Mouse (Mus musculus): ENCODE measurements around the gene Olfr71. TPM values are rescaled to one million over a fixed set of nuclear protein-coding genes. Genes with fewer than 3 reads are reported as not detected.

Olfr71 gene
- total RNA-seq (2023), result not detected

GRCm38 (mm10) chr4:43709869-43710268 is at the start of gene Olfr71:
Gene Olfr71, minus strand, starts transcription at chr4:43710255.

GRCm38 (mm10) chr4:43729794-43730550 is 19.9 kb upstream of the Olfr71 start, which contains the start of gene Spaar:
Gene Spaar, plus strand, starts transcription at chr4:43730034.

GRCm38 (mm10) chr4:43726995-43727394 is 16.9 kb upstream of the Olfr71 start, which contains the start of gene Hrct1:
Gene Hrct1, plus strand, starts transcription at chr4:43727188.

GRCm38 (mm10) chr4:43700707-43701106 is 9.3 kb downstream of the Olfr71 start, which contains the start of gene Olfr70:
Gene Olfr70, minus strand, starts transcription at chr4:43700807.

GRCm38 (mm10) chr4:43668782-43669427 is 41.1 kb downstream of the Olfr71 start, which contains the start of the genes Tmem8b and Fam221b:
Gene Tmem8b, plus strand, starts transcription at chr4:43668971.
Gene Fam221b, minus strand, starts transcription at chr4:43669145.

GRCm38 (mm10) chr4:43656339-43657109 is 53.5 kb downstream of the Olfr71 start, which contains the start of gene Hint2:
Gene Hint2, minus strand, starts transcription at chr4:43656466.

Other genes starting within 250 kb of the Olfr71 start
- under 1 TPM in 1 of 2 experiments, not detected in 1; 0.31 TPM for gene Sit1, start 226.5 kb downstream of the Olfr71 start, total RNA-seq (2023)
- 1 to 10 TPM; 5.1 to 5.2 TPM for gene Ccdc107, start 217.4 kb downstream of the Olfr71 start, total RNA-seq (2023)
- 10 to 100 TPM; 31.2 to 32.1 TPM for gene Arhgef39, start 210.6 kb downstream of the Olfr71 start, total RNA-seq (2023)
- 1 to 10 TPM; 1.1 to 2.6 TPM for gene Car9, start 203.3 kb downstream of the Olfr71 start, total RNA-seq (2023)
- gene Tpm2, start 186.5 kb downstream of the Olfr71 start, total RNA-seq (2023), result under 1 TPM; 0.60 to 0.68 TPM
- 10 to 100 TPM; 67.4 to 72.8 TPM for gene Creb3, start 147.9 kb downstream of the Olfr71 start, total RNA-seq (2023)
- 100 to 1,000 TPM; 547 to 593 TPM for gene Tln1, start 147.6 kb downstream of the Olfr71 start, total RNA-seq (2023)
- 10 to 100 TPM; 47.1 to 49.4 TPM for gene Rgp1, start 131.5 kb downstream of the Olfr71 start, total RNA-seq (2023)
- gene Gba2, start 131.4 kb downstream of the Olfr71 start, total RNA-seq (2023), result 10 to 100 TPM; 28.4 to 32.8 TPM
- not detected for gene Msmp, start 125.8 kb downstream of the Olfr71 start, total RNA-seq (2023)
- under 1 TPM; 0.33 to 0.80 TPM for gene Npr2, start 78.3 kb downstream of the Olfr71 start, total RNA-seq (2023)
- not detected for gene Spag8, start 56.7 kb downstream of the Olfr71 start, total RNA-seq (2023)
- gene Hint2, start 53.8 kb downstream of the Olfr71 start, total RNA-seq (2023), result 10 to 100 TPM in 1 of 2 experiments, 1 to 10 TPM in 1; 8.7 to 10.2 TPM
- gene Tmem8b, start 41.3 kb downstream of the Olfr71 start, total RNA-seq (2023), result under 1 TPM; 0.60 to 0.66 TPM
- under 1 TPM in 1 of 2 experiments, not detected in 1; 0.11 TPM for gene Fam221b, start 41.1 kb downstream of the Olfr71 start, total RNA-seq (2023)
- gene Olfr70, start 9.4 kb downstream of the Olfr71 start, total RNA-seq (2023), result not detected
- not detected for gene Hrct1, start 16.9 kb upstream of the Olfr71 start, total RNA-seq (2023)
- not detected for gene Spaar, start 19.8 kb upstream of the Olfr71 start, total RNA-seq (2023)
- not detected for gene Olfr159, start 60.8 kb upstream of the Olfr71 start, total RNA-seq (2023)
- not detected for gene Olfr156, start 113.6 kb upstream of the Olfr71 start, total RNA-seq (2023)
- not detected for gene Olfr157, start 129.9 kb upstream of the Olfr71 start, total RNA-seq (2023)
- gene Olfr155, start 141.3 kb upstream of the Olfr71 start, total RNA-seq (2023), result not detected
- 10 to 100 TPM; 10.7 to 18.1 TPM for gene Reck, start 165.3 kb upstream of the Olfr71 start, total RNA-seq (2023)
- 100 to 1,000 TPM; 159 to 162 TPM for gene Glipr2, start 247.1 kb upstream of the Olfr71 start, total RNA-seq (2023)